Mouse (Mus musculus) brain, adult 2 months (tissue): ENCODE data around the gene Lrp6.
A peak's percentile ranks its signal among the peaks of the same experiment; 100 is the strongest.

Experiments used
- DNase-seq: peaks from one replicate; pipeline ENCODE4 v3.0.0; 2011; ENCODE audit warnings: low read depth, low spot score

Lrp6 gene

DNA sequence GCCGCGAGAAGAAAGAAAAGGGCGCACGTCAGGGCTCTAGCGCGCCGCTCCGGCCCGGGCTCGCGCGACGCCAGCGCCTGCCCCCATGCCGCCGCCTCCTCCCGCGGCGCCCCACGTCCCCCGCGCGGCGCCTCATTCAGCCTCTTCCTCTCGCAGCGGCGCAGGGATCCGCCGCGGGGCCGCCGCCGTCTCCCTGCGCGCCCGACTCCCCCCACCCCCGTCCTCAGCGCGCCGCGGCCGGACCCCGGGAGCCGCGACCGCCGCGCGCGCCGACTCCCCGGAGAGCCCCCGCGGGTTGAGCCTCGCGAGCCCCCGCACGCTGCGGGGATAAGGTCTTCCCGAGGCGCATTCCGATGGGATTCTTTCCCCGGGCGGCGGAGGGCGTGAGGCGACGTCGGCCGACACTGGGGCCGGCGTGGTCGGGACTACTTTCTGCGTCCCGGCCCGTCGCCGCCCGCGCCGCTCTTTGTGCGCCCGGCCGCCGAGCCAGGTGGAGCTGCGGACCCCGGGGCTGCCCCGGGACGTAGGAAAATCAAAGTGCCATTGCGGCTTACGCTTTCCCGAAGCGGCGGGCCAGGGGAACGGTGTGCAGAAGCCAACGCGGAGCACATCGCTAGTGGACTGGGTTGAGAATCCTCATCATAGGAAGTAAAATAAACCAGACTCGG lies at the start of gene Lrp6:
TSS of gene Lrp6 (minus strand) at position 148 of the 668 bp plus-strand sequence.
- peak; percentile 91 for DNase-seq

DNA sequence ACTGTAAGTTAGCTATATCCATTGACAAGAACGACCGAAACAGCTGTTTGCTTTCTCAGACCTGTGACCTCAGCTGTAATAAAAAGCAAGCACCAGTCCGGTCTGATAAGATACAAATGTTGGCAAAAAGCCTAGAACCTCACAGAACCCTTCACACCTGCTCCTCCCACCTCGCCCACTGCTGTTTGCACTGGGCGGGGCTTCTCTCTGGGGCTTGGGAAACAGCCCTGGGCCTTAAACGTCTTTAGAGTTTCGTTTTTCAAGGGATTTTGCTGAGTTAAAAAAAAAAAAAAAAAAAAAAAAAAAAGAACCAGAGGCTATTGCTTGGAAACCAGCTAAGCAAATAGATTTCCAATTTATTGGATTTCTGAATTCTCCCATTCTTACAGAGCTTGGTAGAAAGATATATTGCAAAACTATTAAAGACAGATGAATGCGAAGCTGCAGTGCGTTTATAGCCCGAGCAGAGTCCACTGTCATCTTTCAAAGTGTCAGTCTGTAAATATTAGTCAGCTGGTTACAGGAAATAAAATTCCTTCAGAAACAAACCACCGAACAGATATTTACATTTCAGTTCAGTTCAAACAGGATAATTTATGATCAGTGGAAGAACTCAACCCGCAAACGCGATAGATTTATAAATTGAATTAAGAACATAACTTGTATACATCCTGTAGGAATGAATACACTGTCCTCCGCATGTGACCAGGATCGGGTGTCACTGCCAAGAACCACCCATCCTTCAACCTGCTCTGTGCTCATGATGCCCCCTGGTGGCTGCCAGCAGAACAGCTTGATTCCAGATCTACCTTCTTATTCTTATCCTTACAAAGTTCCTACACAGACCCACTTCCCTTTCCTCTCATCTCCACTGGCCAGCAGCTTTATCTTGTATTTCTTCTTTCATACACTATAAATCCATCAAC lies 48.2 kb upstream of the Lrp6 start:
- DNase-seq = peak; percentile 95

DNA sequence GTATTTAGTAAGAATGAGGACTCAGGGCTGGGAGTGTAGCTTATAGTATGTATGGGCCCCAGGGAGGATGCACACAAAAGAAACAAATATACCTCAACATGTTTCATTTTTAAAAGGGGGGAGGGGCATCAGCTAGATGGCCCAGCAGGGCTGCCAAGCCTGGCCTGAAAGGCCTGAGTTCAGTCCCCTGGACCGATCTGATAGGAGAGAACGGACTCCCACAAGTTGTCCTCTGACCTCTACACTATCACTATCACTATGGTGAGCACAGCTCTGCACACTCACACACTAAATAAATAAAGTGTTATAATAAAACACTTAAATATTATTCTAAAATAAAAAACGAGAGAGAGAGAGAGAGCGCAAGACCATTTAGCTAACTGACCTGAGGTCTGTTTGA lies 47.6 kb upstream of the Lrp6 start:
- DNase-seq = no peak

DNA sequence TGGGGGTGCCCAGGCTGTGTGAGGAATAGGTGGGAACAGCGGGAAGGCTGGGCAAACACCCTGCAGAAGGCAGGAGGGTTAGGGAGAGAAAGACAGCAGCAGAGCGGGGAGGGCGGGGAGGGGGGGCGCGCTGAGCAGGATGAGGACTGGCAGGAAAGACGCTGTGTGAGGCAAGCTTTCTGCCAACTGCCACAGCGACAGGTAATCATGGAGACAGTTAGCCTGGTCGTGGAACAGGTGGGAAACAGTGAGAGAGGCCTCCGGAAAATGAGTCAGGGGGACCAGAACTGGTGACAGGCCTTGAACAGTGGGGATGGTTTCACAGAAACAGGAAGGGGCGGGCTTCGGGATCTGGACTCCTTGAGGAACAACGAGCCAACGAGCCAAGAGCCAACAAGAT lies 45.1 kb upstream of the Lrp6 start:
- peak; percentile 50 for DNase-seq

DNA sequence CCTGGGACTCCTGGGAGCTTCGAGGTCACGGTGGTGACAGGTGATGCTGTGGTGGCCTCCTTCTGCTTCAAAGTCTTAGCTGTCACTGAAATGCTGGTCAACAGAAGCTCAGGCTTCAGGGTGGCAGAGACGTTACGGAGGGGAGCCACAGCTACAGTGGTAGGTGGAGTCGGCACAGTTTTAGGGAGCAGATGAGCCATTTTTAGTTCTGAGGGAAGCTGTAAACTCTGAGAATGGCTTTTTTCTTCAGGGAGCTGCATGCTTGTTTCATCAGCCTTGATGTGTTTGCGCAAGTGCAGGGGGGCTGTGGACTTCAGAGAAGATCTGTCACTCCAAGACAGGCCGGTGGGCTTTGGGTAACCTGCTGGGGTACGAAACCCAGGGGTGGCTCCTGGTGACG lies 43.6 kb upstream of the Lrp6 start:
- peak; percentile 53 for DNase-seq

DNA sequence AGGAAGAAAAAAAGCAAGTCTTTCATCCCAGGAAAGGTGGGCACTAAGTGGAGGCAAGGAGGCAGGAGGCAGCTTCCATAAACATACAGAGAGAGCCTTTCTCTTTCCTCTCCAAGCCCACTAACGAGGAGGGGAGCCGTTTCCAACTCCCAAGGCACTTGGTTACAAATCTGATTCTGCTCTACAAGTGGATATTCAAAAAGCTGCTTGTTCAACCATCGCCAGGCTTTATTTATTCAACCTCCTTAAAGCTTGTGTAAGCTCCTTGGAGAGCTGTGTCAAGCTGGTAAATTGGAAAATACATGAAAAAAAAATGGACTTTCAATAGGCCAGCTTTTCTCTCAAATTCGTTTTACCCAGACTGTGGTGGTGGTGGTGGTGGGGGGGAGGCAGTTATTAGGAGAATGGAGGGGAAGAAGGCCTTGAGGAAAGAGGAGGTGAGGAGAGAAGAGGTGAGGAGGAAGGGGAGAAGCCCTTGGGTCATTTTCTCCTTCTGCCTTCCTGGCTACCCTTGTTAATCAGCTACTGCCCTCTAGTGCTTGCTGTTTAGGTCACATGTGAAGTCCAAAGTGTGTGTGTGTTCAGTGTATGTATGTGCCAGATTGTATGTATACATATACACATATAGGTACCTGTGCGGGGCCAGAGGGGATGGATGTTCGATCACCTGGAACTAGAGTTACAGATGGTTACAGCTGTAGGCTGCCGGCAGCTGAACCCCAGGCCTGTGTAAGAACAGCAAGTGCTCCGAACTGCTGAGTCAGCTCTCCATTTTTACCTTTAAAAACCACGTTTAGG lies 40.4 kb upstream of the Lrp6 start:
- peak; percentile 67 for DNase-seq

DNA sequence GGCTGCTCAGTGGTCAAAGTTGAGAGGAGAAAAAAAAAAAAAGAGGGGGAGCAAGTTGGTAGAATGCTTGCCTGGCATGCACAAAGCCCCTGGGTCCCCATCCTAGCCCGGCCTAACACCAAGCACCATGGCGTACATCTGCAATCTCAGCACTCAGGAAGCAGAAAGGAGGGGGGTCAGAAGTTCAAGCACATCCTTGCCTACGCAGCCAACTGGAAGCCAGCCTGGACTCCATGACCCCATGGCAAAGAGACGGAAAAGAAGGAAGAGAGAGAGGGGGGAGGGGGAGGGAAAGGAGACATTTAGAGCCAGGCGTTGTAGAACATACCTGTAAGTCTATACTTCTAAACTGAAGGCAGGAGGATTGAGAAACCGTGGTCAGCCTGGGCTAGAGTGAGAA lies 39.8 kb upstream of the Lrp6 start:
- no peak for DNase-seq

DNA sequence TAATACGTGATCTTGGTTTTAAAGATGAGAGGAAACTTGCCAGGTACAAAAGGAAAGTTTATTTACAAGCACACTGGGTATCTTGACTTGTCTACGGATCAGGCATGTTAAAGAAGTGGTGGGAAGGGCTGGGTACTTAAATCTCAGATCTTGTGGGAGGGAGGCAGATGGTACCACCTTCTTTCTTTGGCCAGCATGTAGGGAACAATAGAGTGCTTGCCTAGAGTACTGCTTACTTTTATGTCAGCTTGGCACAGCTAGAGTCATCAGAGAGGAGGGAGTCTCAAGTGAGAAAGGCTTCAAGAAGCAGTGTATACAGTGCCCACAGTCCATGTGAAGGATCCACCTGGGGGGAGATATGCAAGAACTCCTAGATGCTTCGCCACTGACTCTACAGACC lies 38.4 kb upstream of the Lrp6 start:
- DNase-seq = peak; percentile 59

DNA sequence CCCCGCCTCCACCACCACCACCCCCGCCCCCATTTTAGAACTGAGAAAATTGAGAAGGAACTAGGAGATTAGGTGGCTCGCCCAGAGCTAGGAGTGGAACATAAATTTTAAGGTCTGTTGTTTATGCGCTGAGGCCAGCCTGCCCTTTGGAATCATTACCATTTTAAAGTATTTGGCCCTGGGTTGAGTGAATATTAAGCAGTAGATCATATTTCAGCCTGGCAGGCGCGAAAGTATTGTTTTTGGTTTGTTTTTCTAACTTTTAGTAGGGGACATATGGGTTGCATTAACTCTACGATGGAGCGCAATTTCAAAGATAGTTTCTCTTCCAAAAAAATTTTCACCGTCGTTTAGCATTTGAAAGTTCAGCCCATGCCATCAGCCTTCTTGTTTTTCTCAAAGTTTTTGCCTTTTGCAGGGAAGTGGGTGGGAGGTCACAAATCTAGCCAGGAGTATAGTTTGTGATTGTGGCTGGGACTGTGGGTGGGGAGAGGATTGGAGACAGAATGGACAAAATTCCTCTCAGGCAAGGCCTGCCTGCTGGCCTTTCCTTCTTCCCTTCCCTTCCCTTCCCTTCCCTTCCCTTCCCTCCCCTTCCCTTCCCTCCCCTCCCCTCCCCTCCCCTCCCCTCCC lies 35.7 kb upstream of the Lrp6 start:
- DNase-seq = no peak

DNA sequence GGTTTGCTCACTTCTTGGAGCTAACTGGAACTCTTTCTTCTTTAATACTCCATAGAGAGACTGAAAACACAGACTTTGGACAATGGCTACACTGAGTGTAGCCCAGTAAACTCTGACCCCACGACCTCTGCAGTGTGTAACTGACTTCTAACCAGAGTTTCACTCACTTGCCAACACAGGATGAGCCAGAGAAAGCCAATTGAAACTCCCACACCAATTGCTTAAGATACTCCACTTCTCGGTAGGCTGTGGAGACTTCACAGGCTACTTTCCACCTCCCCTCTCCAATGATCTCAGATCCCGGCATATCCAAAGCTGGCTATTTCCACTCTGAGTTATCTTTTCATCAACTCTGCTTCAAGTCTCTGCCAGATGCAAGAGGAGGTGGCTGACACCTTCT lies 35.0 kb upstream of the Lrp6 start:
- DNase-seq = no peak

DNA sequence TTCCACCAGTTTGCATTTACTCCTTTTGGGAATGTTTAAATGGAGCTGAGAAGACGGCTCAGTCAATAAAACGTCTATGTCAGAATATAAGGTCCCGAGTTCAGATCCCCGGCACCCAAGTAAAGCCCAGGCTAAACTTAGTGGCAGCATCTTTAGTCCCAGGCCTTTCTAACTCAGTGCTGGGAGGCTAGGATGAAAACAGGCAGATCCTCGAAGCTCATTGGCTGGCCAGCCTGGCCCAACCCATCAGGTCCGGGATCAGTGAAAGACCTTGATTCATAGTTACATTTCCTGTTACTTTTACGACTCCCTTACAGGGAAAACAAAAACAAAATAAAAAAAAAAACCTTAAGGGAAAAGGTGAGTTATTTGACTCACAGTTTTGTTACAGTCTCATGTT lies 34.4 kb upstream of the Lrp6 start:
- DNase-seq = no peak

DNA sequence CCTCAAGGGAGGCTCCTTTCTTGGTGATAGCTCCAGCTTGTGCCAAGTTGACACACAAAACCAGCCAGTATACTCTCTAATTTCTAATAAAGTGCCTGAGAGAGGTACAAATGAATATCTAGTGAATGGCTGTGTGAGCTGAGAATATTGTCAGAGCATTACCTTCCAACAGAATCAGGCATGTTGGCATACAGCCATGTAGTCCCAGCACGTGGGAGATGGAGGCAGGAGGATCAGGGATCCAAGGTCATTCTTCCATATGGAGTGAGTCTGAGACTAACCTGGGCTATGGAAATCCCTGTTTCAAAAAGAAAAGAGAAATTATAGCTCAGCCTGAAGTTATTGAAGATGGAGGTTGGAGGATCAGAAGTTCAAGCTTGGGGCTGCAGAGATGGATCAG lies 32.5 kb upstream of the Lrp6 start:
- DNase-seq = no peak

DNA sequence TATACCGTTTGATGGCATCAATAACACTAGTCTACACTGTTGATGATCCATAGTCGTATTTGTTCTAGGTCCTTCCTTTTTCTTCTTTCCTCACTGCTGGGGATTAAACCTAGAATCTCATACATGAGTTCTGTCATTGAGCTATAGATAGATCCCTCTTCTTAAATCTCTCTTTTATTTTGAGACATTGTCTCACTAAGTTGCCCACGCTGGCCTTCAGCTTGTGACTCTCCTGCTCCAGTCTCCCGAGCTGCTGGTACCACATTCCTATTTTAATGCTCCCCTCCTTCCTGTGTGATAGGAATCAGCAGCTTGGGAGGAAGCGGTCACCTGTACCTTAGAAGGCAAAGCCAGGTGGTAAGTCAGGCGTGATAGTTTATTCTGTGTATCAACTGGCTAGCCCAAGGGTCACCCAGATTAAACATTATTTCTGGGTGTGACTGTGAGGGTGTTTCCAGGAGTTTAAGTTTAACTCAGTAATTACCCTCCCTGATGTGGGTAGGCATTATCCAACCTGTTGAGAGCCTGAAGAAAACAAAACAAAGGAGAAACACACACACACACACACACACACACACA lies 31.0 kb upstream of the Lrp6 start:
- peak; percentile 45 for DNase-seq

DNA sequence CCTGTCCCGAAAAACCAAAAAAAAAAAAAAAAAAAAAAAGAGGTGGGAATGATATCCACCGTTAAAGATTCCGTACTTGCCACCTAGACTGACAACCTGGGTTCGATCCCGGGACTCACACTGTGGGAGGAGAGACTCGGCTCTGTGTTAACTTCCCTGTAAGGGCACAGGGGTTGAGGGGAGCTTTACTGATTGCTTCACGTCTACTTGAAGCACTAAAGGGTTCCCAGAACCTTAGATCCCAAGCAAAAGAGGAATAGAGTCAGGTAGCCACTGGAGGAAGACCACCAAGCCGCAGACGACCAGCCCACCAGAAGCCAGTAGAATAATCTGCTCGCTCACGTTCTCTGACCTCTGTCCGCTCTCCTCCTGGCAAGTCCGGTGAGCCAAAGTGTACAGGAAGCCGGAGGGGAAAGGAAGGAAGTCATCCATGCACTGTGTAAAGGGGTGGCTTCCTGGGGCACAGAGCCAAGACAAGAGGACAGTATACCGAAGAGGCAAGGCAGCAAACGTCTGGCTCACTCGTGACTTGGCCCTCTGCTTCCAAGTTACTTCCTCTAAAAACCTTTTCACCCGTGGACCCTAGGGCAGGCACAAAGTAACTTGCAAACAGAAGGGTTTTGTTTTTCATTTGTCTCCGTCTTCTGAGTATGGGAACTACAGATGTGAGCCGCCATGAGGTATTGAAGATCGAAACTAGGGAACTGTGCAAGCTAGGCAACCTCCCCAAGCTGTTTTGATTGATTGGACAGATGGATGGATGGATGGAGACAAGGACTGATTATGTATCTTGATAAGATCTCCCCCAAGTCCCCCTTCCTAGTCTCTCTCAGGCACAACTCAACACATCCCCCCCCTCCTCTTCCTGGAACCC lies 28.0 kb upstream of the Lrp6 start:
- DNase-seq = no peak

DNA sequence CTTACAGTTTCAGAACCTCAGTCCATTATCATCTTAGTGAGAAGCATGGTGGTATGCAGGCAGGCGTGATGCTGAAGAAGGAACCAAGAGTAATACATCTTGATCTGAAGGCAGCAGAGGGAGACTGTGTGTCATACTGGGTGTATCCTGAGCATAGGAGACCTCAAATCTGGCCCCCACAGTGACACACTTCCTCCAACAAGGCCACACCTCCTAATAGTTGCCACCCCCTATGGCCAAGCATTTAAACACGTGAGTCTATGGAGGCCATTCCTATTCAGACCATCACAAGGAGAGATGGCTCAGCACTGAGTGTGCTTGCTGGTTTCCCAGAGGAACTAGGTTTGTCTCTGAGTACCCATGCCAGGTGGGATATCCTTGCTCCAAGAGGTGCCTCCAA lies 24.8 kb upstream of the Lrp6 start:
- DNase-seq = no peak

DNA sequence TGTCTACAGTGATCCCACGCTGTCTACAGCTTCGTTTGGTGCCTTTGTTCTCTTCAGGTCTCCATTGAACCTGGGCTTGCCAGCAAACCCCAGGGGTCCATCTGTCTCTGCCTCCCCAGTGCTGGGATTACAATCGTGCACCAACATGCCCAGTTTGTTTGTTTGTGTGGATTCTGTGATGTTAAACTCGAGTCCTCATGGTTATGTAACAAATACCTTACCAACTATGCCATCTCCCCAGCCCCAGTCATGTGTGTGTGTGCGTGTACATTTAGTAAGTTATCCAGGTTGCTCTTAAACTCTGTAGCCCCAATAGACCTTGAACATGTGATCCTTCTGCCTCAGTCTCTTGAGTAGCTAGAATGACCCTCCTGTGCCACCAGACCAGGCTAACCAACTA lies 19.5 kb upstream of the Lrp6 start:
- no peak for DNase-seq

DNA sequence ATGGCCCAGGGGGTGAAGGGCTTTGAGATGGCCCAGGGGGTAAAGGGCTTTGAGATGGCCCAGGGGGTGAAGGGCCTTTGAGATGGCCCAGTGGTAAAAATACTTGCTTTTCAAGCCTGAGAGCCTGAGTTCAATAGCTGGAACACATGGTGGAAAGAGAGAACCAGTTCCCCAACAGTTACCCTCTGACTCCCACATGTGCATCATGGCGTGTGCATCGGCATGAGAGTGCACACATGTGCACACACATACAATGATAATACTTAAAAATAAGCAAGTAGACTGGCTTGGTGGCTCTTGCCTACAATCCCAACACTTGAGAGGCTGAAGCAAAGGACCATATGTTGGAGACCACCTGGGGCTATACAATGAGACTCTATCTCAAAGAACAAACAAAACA lies 17.9 kb upstream of the Lrp6 start:
- DNase-seq = no peak

DNA sequence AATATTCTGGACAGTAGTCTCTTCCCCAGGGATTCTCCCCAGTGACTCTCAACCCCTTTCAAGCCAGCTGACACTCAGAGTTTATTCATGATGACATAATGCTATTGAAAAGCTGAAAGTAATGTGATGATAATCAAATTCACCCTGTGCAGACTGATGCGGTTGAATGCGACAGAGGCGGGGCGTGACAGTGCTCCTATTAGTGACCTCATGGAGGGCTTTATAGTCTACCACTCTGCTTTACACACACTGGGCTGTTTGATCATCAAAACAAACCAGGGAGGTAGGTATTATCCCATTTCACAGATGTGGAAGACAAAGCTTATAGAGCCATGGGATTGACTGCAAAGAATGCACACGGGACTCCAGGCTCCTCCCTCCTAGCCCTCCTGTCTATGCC lies 15.3 kb upstream of the Lrp6 start:
- no peak for DNase-seq

DNA sequence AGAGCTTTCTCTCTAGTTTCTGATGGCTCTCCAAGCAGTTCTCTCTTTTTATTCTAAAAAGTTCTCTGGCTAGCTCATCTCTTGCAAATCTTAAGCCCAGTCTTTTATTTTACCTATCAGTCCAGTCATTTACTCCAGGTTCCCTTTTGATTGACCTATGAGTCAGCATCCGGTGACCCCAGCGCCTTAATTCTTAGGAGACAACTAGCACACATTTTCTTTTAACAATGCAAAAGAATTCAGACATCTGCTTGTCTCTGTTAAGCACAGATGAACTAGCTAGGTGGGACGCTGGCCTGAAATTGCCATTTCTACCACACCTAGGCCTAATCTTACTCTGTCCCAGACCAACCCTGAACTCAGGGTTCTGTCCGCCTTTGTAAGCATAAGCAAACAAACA lies 12.7 kb upstream of the Lrp6 start:
- no peak for DNase-seq

DNA sequence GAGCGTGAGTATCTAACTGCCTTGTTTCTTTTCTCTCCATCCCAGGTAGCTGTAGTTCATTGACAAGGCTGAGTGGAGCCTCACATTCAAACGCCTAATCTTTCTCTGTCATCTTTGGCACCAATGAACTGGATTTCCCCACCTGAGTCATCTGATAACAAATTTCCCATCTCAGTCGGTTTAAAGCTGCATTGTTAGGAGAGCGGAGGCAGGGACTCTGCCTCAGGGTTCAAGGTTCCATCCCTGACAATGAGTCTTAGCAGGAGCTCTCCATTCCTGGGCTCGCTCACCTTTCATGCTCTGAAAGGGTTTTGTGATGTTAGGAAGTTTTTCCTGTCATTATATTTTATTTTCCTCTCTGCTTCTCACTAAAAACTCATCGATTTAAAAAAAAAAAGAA lies 11.3 kb upstream of the Lrp6 start:
- DNase-seq = no peak
